Mouse (Mus musculus) hindbrain, embryonic 11.5 days (tissue): ENCODE measurements at regions not wholly inside any gene's neighbourhood (a gene's known extent, or its start where the extent isn't known, plus 50 kb on each side); places are given as distances from the start of the nearest gene placed in this dataset.

Experiments used
- ATAC-seq: fragments of 200-750 bp; cut with Nextera tagmentation; 2 replicates; pipeline ENCODE4 v1.8.0; 2017; ENCODE audit warnings: mild to moderate bottlenecking, moderate TSS enrichment, moderate library complexity; ENCODE audit not compliant: low FRiP score
- DNase-seq: peaks from one replicate; pipeline ENCODE4 v3.0.0-alpha.2; 2015; ENCODE audit warnings: low spot score
- H3K27ac ChIP-seq: fragments of 300-500 bp; sonication (generic); 2 replicates; pipeline ENCODE4 v1.5.1; 2014; ENCODE audit warnings: mild to moderate bottlenecking, low read depth, low read length
- H3K27me3 ChIP-seq: fragments of 300-500 bp; sonication (generic); 2 replicates; pipeline ENCODE4 v1.6.1; 2014; ENCODE audit warnings: mild to moderate bottlenecking, low read length, moderate library complexity, mixed read lengths; ENCODE audit not compliant: control insufficient read depth, insufficient read depth
- H3K36me3 ChIP-seq: fragments of 300-500 bp; sonication (generic); 2 replicates; pipeline ENCODE4 v1.6.1; 2014; ENCODE audit warnings: mild to moderate bottlenecking, low read length, moderate library complexity, mixed read lengths; ENCODE audit not compliant: control insufficient read depth, insufficient read depth
- H3K4me1 ChIP-seq: fragments of 300-500 bp; sonication (generic); replicated peaks from 2 replicates; pipeline ENCODE4 v1.6.1; 2014; ENCODE audit warnings: low read length, mixed read lengths; ENCODE audit not compliant: control insufficient read depth, insufficient read depth
- H3K4me2 ChIP-seq: fragments of 300-500 bp; sonication (generic); replicated peaks from 2 replicates; pipeline ENCODE4 v1.6.1; 2014; ENCODE audit warnings: mild to moderate bottlenecking, low read depth, low read length
- H3K4me3 ChIP-seq: fragments of 300-500 bp; sonication (generic); 2 replicates; pipeline ENCODE4 v1.5.1; 2014; ENCODE audit warnings: low read depth, low read length
- H3K9ac ChIP-seq: fragments of 300-500 bp; sonication (generic); 2 replicates; pipeline ENCODE4 v1.6.1; 2014; ENCODE audit warnings: low read depth, low read length
- H3K9me3 ChIP-seq: fragments of 300-500 bp; sonication (generic); 2 replicates; pipeline ENCODE4 v1.6.1; 2016; ENCODE audit warnings: low read length; ENCODE audit not compliant: control insufficient read depth
- WGBS: fragments of 180-500 bp; shearing (Covaris S2); extraction: QIAGEN DNeasy Blood & Tissue Kit; methylation state at CpG from one replicate; pipeline ENCODE4 v1.1.7; 2014; 5-methylcytosine and 5-hydroxymethylcytosine counted together

DNA sequence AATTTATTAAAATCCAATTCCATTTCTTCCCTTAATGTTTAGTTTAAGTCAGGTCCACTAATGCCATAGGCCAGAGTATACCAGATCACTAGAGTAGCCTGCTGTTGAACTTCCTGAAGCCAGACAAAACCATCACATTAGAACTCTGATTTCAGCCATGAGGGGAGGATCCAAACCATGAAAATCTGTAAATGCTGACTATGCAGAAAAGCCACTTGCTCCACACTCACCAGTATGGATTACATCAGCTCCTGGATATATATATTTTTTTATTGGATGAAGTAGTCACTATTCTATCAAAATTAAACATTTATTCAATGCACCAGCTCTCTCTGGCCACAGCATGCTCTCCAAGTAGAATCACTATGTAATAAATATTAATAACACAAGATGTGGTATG, 202.8 kb upstream of the Nrp1 start:
- ATAC-seq, result no peak

DNA sequence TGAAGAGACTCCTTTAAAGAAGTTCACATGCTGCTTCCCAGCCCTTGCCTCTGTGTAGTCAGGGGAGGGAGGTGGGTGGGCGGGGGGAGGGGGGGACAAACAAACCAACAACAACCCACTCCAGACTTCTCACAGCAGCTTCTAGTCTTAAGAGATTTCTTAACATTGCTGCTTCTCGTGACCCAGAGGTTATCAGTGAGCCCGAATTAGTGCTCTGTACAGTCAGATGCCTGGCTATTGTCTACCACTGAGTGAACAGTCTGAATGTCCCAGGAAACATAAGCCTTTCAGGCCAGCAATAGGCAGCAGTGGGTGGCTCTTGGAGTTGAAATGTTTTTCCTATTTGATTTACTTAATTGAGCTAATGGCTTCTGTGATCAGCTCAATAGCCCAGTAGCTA, 202.2 kb upstream of the Nrp1 start:
- H3K4me1 ChIP-seq, result no peaks in the 10 kb centered on the region
- no peak overlapping the region for H3K27ac ChIP-seq
- no peak overlapping the region for H3K4me2 ChIP-seq
- H3K9me3 ChIP-seq, result no peaks in the 10 kb centered on the region
- no peak overlapping the region for H3K4me3 ChIP-seq
- 22% methylated on average over 3 of the region's 3 CpGs for WGBS
- ATAC-seq (no peak), DNase-seq (no peak)
- H3K9ac ChIP-seq, result no peak overlapping the region
- H3K36me3 ChIP-seq, result no peaks in the 10 kb centered on the region
- no peaks in the 10 kb centered on the region for H3K27me3 ChIP-seq

More for the DNA sequence above, 202.8 kb upstream of the Nrp1 start:
- no peaks in the 10 kb centered on the region for H3K9me3 ChIP-seq
- H3K27me3 ChIP-seq, result no peaks in the 10 kb centered on the region
- no peaks in the 10 kb centered on the region for H3K36me3 ChIP-seq
- H3K4me3 ChIP-seq, result no peak overlapping the region
- H3K4me2 ChIP-seq, result no peak overlapping the region
- no peaks in the 10 kb centered on the region for H3K4me1 ChIP-seq
- H3K9ac ChIP-seq, result no peak overlapping the region
- no peak for DNase-seq
- H3K27ac ChIP-seq, result no peak overlapping the region

DNA sequence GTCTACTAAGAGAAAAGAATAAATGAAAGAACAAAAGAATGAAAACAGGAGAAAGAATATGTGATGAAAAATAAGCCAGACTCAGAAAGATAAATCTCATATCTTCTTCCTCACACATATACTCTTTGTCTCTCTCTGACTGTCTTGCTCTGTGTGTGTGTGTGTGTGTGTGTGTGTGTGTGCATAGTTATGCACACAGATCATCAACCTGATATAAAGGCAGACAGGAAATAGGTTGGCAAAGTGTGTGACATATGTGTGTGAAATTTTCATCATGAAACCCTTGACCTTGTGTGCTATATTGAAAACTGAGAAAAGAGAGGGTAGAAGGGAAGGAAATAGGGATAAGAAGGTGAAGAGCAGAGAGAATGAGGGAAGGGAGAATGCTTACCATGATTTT, 195.5 kb upstream of the Nrp1 start:
- ATAC-seq, result no peak
- no peaks in the 10 kb centered on the region for H3K9me3 ChIP-seq
- no peaks in the 10 kb centered on the region for H3K36me3 ChIP-seq
- H3K27me3 ChIP-seq, result no peaks in the 10 kb centered on the region
- no peak overlapping the region for H3K4me3 ChIP-seq
- H3K9ac ChIP-seq, result no peak overlapping the region
- H3K4me2 ChIP-seq, result no peak overlapping the region
- DNase-seq, result no peak
- H3K4me1 ChIP-seq, result no peaks in the 10 kb centered on the region
- no peak overlapping the region for H3K27ac ChIP-seq

DNA sequence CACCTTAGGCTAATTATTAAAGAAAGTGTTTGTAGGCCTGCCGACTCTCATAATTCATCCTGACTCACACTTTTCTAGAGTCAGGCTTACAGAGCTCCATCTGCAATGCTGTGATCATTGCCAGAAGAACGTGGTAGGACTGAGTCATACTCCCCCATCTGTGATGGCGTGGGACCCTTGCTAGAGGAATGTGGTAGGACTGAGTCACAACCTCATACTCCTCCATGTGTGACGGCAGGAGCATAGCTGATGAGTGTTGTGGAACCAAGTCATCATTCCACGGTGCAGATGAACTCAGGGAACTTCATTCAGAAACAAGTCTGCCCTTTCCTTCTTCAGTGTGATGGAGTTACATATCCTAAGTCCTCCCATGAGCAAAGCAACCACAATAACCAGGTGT, 193.4 kb upstream of the Nrp1 start:
- Histone ChIP-seq H3K9ac (no peak overlapping the region), H3K27ac (no peak overlapping the region), H3K4me1 (no peaks in the 10 kb centered on the region), H3K4me3 (no peak overlapping the region), H3K9me3 (no peaks in the 10 kb centered on the region), H3K4me2 (no peak overlapping the region), H3K36me3 (no peaks in the 10 kb centered on the region), H3K27me3 (no peaks in the 10 kb centered on the region)
- DNase-seq (no peak), ATAC-seq (no peak)
- WGBS, result 94% methylated on average over 5 of the region's 5 CpGs

DNA sequence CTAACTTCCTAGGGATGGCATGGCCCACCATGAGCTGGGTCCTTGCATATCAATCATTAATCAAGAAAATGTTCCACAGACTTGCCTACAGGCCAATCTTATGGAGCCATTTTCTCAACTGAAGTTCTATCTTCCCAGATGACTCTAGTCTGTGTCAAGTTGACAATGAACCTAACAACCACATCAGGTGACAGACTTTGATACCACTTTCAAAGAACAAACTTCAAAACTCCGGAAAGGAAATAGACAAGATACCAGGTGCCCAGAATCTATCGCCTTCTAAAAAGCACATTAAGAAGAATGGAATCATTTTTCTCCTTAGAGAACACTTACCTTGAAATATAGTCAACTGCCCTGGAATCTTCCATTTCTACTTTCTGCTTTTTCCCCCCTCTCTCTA, 192.8 kb upstream of the Nrp1 start:
- no peak overlapping the region for H3K27ac ChIP-seq
- no peaks in the 10 kb centered on the region for H3K4me1 ChIP-seq
- H3K4me3 ChIP-seq, result no peak overlapping the region
- 96% methylated on average over 2 of the region's 2 CpGs for WGBS
- no peaks in the 10 kb centered on the region for H3K9me3 ChIP-seq
- no peak for DNase-seq
- no peaks in the 10 kb centered on the region for H3K36me3 ChIP-seq
- H3K27me3 ChIP-seq, result no peaks in the 10 kb centered on the region
- no peak overlapping the region for H3K4me2 ChIP-seq
- H3K9ac ChIP-seq, result no peak overlapping the region
- no peak for ATAC-seq

DNA sequence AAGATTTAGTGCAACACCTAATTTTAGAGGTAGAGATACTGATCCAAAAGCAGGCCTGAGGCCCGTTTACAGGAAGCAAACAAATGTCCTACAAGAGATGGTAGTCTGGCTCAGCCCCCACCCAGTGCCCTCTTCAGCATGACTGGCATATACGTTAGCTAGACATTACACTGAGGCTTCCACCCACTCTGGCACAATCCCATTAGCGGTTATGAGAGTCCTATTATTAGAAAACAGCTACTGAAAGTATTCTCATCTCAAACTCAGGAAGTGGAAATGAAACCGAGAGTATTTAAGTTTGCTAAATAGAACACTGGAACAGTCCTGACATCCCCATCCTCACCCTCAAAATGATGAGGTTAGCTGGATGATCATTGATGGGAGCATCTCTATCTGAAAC, 192.3 kb upstream of the Nrp1 start:
- DNase-seq, result no peak
- H3K4me1 ChIP-seq, result no peaks in the 10 kb centered on the region
- no peak overlapping the region for H3K9ac ChIP-seq
- H3K9me3 ChIP-seq, result no peaks in the 10 kb centered on the region
- ATAC-seq, result no peak
- no peak overlapping the region for H3K4me3 ChIP-seq
- H3K4me2 ChIP-seq, result no peak overlapping the region
- no peaks in the 10 kb centered on the region for H3K27me3 ChIP-seq
- 91% methylated on average over 4 of the region's 4 CpGs for WGBS
- H3K27ac ChIP-seq, result no peak overlapping the region
- H3K36me3 ChIP-seq, result no peaks in the 10 kb centered on the region

DNA sequence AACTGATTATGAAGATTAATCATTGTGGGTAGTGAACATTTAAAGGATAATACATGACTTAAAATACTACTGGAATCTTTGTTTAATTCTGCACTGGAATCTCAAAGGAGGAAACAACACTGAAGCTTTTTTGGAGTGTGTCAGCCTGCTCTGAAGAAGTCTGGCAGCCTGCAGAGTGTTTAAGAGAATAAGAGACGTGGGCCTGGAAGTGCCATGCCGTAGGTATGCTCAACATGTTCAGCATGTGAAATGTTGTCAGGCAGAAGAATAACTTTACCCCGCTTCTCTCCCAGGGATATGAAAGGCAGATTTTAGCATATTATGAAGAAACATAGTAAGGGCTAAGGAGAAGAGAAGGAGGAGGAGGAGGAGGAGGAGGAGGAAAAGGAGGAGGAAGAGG, 189.6 kb upstream of the Nrp1 start:
- H3K4me2 ChIP-seq, result no peak overlapping the region
- no peaks in the 10 kb centered on the region for H3K9me3 ChIP-seq
- DNase-seq (no peak), ATAC-seq (no peak)
- H3K4me3 ChIP-seq, result no peak overlapping the region
- H3K27ac ChIP-seq, result no peak overlapping the region
- no peaks in the 10 kb centered on the region for H3K27me3 ChIP-seq
- no peaks in the 10 kb centered on the region for H3K4me1 ChIP-seq
- no peak overlapping the region for H3K9ac ChIP-seq
- H3K36me3 ChIP-seq, result no peaks in the 10 kb centered on the region
- WGBS, result 82% methylated on average over 3 of the region's 3 CpGs

DNA sequence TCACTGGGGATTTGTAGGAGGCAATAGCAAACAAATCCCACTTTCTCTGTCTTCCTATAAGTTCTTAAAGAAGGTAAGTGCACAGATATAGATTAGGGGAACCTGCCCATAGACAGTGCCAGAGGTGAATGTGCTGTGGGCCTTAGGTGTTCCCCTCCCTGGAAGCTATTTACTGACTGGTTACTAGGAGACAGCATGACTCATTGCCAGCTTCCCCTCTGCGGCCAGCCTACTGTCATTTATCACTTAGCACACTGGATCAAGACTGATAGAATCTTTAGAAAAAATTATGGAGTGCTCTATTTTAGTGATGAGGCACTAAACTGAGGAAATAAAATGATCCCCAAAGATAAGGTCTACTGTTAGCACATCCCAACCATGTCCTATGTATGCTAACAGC, 187.3 kb upstream of the Nrp1 start:
- Histone ChIP-seq H3K4me1 (no peaks in the 10 kb centered on the region), H3K27ac (no peak overlapping the region), H3K36me3 (no peaks in the 10 kb centered on the region), H3K4me3 (no peak overlapping the region), H3K27me3 (no peaks in the 10 kb centered on the region), H3K4me2 (no peak overlapping the region), H3K9me3 (no peaks in the 10 kb centered on the region), H3K9ac (no peak overlapping the region)
- ATAC-seq (no peak), DNase-seq (no peak)
- WGBS, result 55% methylated on average over 1 of the region's 1 CpGs

DNA sequence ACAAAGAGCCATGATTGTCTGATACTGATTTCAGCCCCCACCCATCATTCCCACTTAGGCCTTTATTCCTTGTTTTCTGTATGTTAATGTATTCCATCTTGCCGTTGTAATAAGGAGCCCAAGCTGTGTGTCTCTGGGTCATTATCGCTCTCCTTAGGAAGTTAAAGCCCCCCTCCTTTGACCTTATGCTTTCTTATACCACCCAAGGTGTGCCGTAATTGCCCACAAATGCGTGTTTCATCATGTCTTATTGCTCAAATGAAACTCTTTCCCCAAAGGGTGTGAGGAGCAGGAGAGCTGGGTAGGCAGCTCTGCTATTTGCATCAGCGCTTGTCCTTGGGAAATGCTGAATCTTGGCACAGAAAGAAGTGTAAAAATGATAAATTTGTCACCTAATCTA, 178.2 kb upstream of the Nrp1 start:
- Histone ChIP-seq H3K4me2 (no peak overlapping the region), H3K4me3 (no peak overlapping the region), H3K4me1 (no peaks in the 10 kb centered on the region), H3K36me3 (no peaks in the 10 kb centered on the region), H3K27me3 (no peaks in the 10 kb centered on the region), H3K27ac (no peak overlapping the region), H3K9ac (no peak overlapping the region), H3K9me3 (no peaks in the 10 kb centered on the region)
- ATAC-seq (no peak), DNase-seq (no peak)
- WGBS, result 73% methylated on average over 5 of the region's 5 CpGs
